Mouse (Mus musculus) 3134 (cell line): ENCODE results near the gene Nt5c3b.

Experiments used
- DNase-seq: peaks from one replicate; pipeline ENCODE4 v3.0.0-alpha.2; 2011; ENCODE audit warnings: low spot score; ENCODE audit not compliant: insufficient read length; ENCODE audit errors: extremely low read depth

The Nt5c3b gene

GRCm38 (mm10) chr11:100385016-100385415 is 56.6 kb downstream of the Nt5c3b start:
- DNase-seq: no peak

- no peak for DNase-seq
These were observed 58.9 kb downstream of the Nt5c3b start for GRCm38 (mm10) chr11:100382682-100383081.

GRCm38 (mm10) chr11:100379311-100379710 is 62.3 kb downstream of the Nt5c3b start:
- no peak for DNase-seq

GRCm38 (mm10) chr11:100378446-100378845 is 63.2 kb downstream of the Nt5c3b start:
- no peak for DNase-seq

- no peak for DNase-seq
These were observed 63.6 kb downstream of the Nt5c3b start for GRCm38 (mm10) chr11:100377989-100378388.

GRCm38 (mm10) chr11:100376746-100377389 is 64.7 kb downstream of the Nt5c3b start:
- DNase-seq: no peak

- no peak for DNase-seq
These were observed 65.6 kb downstream of the Nt5c3b start for GRCm38 (mm10) chr11:100376005-100376404.

GRCm38 (mm10) chr11:100375127-100375526 is 66.5 kb downstream of the Nt5c3b start:
- no peak for DNase-seq
